Mouse (Mus musculus): ENCODE data around the gene Gm20441.
A peak's percentile ranks its signal among the peaks of the same experiment; 100 is the strongest.
"Not testable (repeated sequence)": the region's sequence is repeated elsewhere in the genome, so short reads cannot be mapped to it uniquely, and the experiment has no call there.

Gm20441 gene

DNA sequence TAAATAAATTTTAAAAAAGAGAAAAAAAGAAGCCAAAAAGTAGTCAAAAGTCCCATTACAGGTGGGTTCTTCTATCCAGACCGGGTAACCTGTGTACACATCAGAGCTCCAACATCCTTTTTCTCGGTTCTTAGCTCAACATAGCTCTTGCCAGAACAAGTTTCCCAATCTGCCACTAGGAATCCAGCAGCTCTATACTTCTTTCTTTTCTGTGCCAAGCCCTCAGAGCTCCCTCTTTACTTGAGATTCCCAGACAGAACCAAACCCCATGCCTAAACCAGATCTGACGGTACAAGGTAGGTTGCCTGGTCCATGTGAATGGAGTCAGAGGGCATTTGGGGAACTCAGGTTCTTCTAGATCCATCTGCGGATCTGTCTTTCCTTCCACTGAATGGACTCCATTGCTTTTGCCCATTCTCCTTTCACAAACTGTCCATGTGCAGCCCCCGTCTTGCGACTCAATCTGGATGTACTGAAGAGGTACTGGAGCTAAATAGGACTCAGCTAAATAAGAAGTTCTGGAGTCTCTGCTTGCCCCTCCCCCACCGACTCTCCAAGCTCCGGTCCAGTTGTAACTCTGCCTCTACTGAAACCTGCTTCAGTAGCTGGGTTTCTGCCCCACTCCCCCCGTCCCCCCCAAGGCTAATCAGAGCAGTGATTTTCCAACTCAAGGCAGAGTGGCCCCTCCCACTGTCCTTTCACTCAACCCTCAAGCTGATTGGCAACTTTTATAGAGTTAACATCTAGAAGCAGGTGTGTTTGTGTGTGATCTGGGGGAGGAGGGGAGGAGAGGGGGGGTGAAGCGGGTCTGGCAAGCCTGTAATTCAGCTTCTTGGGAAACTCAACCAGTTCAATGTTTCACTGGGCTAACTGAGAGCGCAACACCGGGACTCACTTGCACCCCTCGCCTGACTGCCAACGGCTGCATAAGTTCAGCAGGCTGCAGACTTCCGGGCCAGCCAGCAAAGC lies 1.3 kb downstream of the Gm20441 start:
- DNase-seq (ENCODE audit: low spot score in 2 of 2) = peak; percentile 35 to 48

DNA sequence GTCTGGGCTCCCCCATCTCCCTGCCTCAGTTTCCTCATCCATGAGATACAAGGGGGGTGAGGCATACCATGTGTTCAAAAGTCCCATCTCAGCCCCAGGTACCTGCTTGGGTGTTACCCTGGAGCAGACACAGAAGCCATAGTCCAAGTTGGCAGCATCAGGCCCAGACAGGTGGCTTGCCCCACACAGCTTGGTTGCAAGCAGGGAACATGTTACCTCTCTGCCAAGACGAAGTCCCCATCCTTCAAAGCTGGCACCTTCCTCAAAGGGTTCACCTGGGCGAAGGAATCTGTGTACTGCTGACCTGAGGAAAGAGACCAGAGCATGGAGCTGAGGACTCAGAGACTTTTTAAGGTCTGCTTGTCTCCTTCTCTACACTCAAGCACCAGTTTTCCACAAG lies 2.9 kb downstream of the Gm20441 start:
- no peak for DNase-seq (ENCODE audit: low spot score in 2 of 2)

DNA sequence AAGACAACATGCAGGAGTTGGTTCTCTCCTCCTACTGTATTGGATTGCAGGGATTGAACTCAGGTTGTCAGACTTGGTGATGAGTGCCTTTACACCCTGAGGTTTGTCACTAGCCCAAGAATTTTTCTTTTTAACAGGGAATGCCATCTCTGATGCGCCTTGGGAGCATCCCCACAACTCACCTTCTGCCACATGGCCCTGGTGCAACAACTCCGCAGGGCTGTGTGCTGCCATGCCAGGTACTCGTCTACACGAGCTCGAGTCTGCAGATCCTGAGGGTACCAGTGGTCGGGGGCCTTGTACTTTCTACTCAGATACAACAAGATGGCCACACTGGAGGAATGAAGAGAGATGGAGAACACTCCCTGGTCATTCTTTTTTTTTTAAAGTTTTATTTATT lies 4.2 kb downstream of the Gm20441 start:
- DNase-seq (ENCODE audit: low spot score in 2 of 2) = no peak

DNA sequence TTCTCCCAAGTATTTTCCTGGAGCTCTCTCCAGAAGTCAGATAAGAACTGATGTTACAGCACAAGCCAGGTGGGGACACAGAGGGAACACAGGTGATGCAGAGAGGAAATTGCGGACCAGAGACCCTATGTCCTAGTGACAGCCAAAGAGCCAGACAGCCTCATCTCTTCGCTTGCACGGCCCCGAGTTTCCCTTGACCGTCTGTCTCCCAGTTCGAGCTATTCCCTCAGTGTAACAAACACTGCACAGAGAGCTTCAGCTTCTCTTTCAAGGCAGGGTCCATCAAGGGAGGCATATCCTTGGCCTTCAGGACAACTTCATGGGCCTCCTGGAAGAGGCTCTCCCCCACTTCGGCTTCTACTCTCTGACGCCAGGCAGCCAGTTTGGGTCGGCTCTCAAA lies 6.2 kb downstream of the Gm20441 start:
- no peak for DNase-seq (ENCODE audit: low spot score in 2 of 2)

DNA sequence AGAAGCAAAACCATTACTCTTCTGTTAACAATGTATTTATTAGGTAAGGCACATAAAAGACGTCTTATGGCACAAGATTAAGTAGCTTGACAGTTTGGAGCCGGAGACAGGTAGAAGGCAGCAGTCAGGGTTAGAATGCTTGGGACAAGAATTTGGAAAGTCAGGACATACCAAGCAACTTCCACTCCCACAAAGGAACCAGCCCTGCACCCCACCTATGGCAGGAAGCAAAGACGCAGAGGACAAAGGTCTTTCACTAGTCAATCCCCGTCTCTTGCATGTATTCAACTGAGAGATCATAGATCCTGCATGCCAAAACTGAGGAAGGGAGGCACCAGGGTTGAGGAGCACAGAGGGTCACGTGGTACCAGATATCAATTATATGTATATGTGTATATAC lies 6.7 kb downstream of the Gm20441 start:
- DNase-seq (ENCODE audit: low spot score in 2 of 2) = no peak

DNA sequence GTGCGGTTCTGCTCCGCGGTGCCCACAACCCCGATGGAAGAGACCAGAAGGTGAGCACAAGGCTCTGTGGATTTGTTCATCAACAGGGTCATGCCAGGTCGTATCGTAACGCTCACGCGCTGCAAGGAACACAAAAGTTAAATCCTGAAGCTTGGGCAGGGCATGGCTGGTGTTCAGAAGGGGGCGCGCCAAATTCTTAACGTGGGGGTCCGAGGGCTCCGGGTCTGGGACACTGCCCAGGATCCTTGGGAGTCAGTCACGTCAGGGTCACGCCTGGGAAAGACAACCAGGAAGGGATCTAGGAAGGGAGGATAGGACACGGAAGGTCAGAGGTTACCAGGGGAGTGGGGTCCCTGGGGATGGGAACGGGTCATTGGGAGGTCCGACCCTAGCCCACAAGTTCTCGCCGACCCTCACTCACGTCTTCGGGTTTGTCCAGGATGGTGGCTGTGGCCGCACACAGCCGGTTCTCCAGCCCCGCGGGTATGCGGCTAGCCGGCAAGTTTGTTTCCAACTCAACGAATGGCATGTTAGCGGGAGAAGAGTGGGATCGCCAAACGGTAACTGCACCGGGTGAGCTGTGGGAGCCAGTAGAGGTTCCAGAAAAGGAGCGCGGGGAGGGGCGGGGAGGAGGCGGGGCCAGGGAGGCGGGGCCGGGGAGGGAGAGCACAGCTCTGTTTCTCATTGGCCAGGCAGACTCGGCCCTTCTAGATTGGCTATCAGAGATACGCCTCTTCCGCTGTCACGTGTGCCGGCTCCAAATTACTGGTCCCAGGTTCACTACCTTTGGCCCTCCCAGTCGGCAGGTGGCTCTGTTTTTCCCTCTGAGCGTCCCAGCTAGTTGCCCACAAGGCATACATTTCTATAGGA lies 7.7 kb downstream of the Gm20441 start, which contains the start of gene Ddt:
Gene Ddt, minus strand, starts transcription at position 620 of the 870 bp plus-strand sequence.
- DNase-seq (ENCODE audit: low spot score in 2 of 2) = peak; percentile 68 to 82

DNA sequence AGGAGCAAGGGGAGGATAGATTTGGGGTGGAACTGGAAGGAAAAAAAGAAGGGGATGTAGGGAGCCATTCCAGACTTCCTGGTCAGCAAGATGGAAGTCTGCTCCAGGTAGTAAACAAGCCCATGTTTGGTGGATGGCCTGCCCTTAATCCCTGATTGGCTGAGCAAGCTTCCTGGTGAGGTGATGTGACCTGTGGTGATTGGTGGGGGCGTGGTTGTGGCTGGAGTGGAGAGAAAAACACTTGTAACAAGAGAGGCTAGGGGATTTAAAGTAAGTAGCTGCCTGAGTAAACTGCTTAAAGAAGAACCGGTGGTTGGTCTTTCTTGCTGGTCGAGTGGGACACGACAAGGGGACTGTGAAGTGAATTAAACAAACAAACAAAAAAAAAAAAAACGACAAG lies 13.0 kb downstream of the Gm20441 start:
- DNase-seq (ENCODE audit: low spot score in 2 of 2) = not testable (repeated sequence)

DNA sequence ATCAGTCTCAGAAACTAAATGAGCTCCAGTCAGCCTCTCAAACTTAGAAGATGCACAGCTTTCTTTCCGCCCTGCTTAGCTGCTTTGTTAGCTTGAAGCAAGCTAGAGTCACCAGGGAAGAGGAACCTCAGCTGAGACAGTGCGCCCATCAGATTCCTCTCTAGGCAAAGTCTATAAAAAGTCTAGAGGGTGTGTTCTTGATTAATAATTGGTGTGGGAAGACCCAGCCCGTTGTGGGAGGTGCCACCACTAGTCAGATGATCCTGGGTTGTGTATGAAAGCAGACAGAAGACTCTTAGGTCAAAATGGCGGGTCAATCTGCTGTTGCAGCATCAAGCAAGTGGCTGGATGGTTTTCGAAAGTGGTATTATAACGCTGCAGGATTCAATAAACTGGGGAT lies 13.9 kb downstream of the Gm20441 start:
- no peak for DNase-seq (ENCODE audit: low spot score in 2 of 2)

DNA sequence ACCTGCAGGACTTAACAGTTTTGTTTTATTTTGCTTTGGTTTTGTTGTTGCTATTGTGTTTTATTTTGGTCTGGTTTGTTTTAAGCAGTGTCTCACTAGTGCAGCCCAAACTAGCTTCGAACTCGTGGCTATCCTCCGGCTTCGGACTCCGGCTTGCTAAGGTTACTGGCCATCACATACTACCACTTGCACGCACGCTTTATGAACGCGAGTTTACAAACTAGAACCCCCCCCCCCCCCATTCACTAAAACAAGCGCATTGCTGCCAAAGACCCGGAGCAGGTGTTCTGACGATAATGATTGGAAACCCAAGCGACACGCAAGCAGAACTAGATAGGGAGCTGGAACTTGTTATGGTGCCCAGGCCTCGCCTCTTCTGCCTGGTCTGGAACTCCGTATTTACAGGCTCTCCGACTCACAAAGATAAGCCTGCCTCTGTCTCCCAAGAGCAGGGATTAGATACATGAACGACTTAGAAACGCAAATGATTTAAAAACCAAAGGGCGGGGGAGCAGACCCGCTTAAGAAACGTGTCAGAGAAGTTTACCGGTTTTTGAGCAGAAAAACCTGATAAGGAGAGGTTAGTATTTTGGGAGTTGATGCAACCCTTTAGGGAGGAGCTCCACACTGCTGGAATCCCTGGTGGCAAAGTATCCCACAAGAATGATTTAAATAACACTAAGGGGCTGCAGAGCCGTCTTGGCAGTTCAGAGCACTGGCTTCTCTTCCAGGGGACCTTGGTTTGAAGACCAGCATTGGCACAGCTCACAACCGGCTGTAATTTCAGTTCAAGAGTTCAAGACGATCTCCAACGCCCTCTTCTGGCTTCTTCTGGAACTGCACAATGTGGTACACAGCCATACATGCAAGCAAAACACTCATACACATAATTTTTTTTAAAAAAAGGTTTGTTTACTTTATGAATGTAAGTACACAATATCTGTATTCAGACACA lies 16.0 kb downstream of the Gm20441 start:
- peak; percentile 28 to 33 for DNase-seq (ENCODE audit: low spot score in 2 of 2)

DNA sequence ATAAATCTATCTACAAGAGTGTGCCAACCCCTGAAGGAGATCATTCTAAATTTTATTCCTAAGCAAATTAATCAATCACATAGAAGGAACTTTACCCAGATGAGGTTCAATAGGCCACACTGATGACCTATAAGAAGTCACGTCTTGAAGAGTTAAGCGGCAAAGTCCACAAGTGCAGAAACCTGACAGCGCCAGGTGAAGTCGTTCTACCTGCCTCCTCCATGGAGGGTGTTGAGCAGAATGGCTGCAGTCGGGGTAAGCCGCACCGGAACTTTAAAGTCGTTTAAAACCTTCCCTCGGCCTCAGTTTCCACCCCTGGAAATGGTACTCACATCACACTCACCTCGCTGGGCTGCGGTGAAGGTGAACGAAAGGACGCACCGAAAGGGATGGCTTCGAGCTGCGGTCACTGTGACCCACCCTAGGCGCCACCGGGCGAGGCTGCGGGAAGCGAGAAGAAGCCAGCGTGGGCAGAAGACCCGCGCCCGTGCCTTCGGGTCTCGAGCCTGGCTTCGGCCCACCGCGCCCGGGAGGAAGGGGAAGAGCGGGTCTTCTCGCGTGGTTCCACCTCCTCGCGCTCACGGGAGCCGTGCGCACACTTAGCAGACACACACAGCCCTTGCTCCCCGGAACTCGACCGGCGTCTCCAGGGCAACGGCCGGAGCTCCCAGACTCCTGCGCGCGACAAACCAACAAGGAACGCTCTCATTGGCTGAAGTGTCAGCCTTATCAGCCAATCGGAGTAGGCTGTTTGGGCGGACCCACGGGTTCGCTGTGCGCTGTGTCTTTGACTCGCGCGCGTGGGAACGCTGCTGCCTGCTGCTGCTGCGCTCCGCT lies 16.9 kb downstream of the Gm20441 start, which contains the start of gene Cabin1:
Gene Cabin1, minus strand, starts transcription at position 660 of the 837 bp plus-strand sequence.
- DNase-seq (ENCODE audit: low spot score in 2 of 2) = peak; percentile 97

DNA sequence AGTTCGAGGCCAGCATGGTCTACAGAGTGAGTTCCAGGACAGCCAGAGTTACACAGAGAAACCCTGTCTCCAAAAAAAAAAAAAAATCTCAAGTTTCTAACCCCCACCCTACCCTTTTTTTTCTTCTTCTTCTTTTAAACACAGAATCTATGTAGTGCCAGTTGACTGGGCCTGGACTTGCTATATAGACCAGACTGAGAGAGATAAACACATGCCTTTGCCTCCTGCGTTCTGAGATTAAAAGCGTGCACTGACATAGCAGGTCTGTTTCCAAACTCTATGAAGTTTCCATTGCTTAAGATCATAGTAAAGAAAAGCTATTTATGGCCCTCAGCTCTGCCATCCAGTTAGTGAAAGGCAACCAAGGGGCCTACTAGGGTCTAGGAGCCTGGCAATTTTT lies 18.3 kb downstream of the Gm20441 start:
- no peak for DNase-seq (ENCODE audit: low spot score in 2 of 2)

DNA sequence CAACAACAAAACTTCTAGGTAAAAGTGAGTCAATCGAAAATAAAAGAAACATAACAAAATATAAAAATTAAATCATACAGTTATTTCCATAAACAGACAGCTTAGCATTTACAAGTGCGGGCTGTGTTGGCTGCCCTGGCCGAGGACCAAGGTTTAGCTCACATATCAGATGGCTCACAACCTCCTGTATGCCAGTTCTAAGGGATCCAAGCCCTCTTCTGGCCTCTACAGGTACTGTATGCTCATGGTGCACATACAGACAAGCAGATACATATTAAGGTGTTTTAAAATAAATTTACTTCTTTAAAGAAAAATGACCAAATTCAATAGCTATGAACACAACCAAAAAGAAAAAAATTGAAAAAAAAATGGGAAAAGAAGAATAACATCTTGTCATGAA lies 20.4 kb downstream of the Gm20441 start:
- DNase-seq (ENCODE audit: low spot score in 2 of 2) = no peak

DNA sequence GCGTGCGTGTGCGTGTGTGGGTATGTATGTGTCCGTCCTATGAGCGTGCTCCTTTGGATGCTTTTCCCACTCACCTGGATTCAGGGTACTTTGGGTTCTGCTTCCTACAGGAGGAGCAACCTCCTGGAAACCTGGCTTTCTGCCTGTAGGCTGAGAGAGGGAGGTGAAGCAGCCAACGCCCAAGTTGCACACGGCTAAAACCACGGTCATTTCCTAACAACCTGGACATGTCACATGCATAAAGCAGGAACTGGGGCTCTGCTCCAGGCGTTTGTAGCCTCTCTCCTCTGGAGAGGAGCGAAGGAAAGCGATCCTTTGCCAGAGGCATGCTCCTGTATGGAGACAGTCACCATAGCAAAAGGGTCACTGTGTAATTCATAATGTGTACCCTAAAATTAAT lies 24.0 kb downstream of the Gm20441 start:
- DNase-seq (ENCODE audit: low spot score in 2 of 2) = no peak

DNA sequence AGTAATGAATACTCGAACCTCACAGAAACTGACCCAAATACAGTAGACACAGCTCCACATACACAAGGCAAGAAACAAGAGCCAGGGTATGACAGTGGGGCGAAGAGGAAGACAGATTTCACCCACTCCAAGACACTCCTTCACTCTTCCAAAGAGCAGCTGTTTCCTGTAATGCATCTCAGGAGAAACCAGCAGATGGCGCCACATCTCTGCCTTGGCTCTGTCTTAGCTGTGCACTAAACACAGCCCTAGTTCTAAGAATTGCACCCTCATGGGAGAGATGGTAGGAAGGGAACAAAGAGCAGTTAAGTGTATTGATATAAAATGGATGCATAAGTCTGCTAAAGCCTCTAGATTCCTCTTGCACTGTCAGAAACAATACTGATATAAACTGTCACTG lies 36.7 kb downstream of the Gm20441 start:
- DNase-seq (ENCODE audit: low spot score in 2 of 2) = peak; percentile 67 to 77

DNA sequence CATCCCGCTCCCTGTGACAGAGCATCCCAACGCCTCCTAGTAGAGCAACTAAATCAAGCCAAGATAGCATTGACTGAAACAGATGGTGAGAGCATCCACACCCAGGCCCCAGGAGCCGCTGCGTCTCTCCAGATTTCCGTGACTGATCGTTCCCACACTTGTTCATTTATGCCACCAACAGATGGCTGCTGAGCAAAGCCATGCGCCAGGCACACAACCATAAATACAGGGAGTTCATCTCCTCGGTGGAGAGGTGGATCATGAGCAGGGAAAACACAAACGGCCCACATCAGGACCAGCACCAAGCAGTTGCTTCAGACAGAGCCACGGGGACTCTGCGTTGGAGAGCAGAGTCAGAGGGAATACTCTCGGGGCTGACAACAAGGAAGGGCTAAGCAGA lies 37.4 kb downstream of the Gm20441 start:
- no peak for DNase-seq (ENCODE audit: low spot score in 2 of 2)

DNA sequence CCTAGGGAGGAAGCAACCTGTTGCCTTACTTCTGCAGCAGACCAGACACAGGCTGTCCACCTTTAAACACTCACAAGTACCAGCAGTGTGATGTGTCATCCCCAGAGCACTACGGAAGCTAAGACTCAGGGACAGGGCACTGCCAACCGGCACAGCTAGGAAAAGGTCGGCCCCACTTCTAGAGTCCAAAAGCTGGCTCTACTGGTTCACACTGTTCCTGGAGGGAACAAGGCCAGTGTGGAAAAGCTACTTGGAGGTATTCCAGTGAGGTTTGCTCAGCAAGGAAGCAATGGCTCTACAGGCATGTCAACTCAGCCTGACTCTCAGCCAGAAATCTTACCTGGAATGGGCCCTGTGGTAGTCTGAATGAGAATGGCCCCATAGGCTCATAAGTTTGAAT lies 39.9 kb downstream of the Gm20441 start:
- no peak for DNase-seq (ENCODE audit: low spot score in 2 of 2)

DNA sequence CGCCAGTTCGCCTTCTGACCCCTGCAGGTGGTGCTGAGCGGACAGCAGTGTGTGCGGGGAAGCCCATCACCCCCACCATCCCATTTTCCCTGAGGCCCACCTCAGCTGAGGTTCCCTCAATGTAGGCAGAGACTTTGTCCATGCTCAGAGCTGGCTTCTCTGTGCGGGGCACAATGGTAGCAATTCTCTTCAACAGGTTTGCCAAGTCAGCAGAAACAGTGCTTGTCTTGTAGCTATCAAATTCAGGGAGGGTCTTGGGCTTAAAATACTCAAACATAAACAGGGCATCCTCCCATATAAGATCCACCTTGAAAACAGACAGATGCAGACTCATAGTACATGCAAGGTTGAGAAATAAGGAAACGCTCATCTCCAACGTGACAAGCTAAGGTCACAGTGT lies 55.3 kb downstream of the Gm20441 start:
- DNase-seq (ENCODE audit: low spot score in 2 of 2) = no peak
